Mouse (Mus musculus): ENCODE data around the gene Usp49. TPM values are rescaled to one million over a fixed set of nuclear protein-coding genes. Genes with fewer than 3 reads are reported as not detected.

Gene Usp49
- total and polyA plus RNA-seq, 2 experiments, result 2.1 to 2.2 TPM

DNA sequence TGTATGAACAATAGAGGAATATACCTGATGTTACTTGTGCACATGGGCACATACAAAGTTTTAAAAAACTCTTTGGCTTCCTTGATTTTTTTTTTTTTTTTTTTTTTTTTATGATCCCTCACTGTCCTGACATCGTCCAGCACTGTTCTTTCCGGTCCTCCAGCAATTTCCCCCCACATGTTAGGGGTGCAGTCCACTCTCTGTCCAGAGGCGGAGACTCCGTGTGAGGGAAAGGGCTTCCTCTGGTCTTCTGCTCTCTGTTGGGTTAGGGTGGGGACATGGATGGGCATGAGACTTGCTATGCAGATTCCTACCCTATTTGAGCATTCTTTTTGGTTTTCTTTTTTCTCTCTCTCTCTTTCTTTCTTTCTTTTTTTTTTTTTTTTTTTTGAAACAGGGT is 27.4 kb downstream of the Usp49 start:
- no peak for DNase-seq (ENCODE audit: extremely low read depth, low read depth, low spot score)
- TF ChIP-seq POLR2A (IDR thresholded peaks at IDR 0.05; ENCODE audit: extremely low read depth, insufficient read depth, low read length) (no peak), CTCF (IDR thresholded peaks at IDR 0.05; ENCODE audit: low read depth, low read length) (no peak)
- WGBS, result 82% methylated on average over 4 of the region's 4 CpGs

DNA sequence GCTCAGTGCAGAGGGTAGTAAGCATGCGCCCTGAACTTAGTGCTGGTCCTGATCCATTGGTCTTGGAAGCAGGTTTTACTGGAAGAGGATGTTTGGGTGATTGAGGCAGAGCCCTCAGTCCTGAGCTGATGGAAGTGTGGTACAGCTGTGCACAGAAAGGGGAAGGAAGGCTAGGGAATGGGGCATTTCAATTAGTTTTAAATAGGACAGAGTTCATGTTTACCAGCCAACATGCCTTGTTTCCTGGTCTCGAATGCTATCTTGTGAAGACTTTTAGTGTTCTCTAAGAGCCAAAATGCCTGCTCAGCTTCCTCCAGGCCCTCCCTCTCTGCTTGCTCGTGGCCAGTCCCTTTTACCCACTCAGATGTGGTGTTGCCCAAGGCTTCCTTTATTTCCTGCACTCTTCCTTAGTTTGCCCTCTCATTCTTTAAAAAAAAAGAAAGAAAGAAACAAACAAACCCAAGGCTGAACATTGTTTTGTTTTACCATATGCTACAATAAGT is 28.3 kb downstream of the Usp49 start:
- DNase-seq (ENCODE audit: extremely low read depth, low read depth, low spot score), result no peak
- Histone ChIP-seq H3K27me3 (ENCODE audit: control insufficient read depth, insufficient read depth, low read length) (no peaks in the 10 kb centered on the region), H3K4me3 (ENCODE audit: insufficient read depth, low read depth, low read length) (no peak overlapping the region), H3K27ac (replicated peaks; ENCODE audit: insufficient read depth, low read depth, low read length) (no peak overlapping the region), H3K9ac (ENCODE audit: low read depth, low read length) (no peak overlapping the region), H3K4me1 (ENCODE audit: control insufficient read depth, insufficient read depth, low read length) (no peaks in the 10 kb centered on the region), H3K79me2 (ENCODE audit: control insufficient read depth, insufficient read depth, low read length) (no peaks in the 10 kb centered on the region), H3K36me3 (ENCODE audit: control insufficient read depth, insufficient read depth, low read length) (no peaks in the 10 kb centered on the region)
- WGBS, result 63% methylated on average over 3 of the region's 3 CpGs
- TF ChIP-seq CTCF (IDR thresholded peaks at IDR 0.05; ENCODE audit: low read depth, low read length), result no peak
- TF ChIP-seq POLR2A (IDR thresholded peaks at IDR 0.05; ENCODE audit: extremely low read depth, insufficient read depth, low read length), result no peak

More for the DNA sequence above, 27.4 kb downstream of the Usp49 start:
- no peak overlapping the region for H3K9ac ChIP-seq (ENCODE audit: low read depth, low read length)
- H3K27ac ChIP-seq (replicated peaks; ENCODE audit: insufficient read depth, low read depth, low read length), result no peak overlapping the region
- H3K79me2 ChIP-seq (ENCODE audit: control insufficient read depth, insufficient read depth, low read length), result no peaks in the 10 kb centered on the region
- H3K4me3 ChIP-seq (ENCODE audit: insufficient read depth, low read depth, low read length), result no peak overlapping the region
- H3K27me3 ChIP-seq (ENCODE audit: control insufficient read depth, insufficient read depth, low read length), result no peaks in the 10 kb centered on the region
- H3K36me3 ChIP-seq (ENCODE audit: control insufficient read depth, insufficient read depth, low read length), result no peaks in the 10 kb centered on the region
- H3K4me1 ChIP-seq (ENCODE audit: control insufficient read depth, insufficient read depth, low read length), result no peaks in the 10 kb centered on the region

DNA sequence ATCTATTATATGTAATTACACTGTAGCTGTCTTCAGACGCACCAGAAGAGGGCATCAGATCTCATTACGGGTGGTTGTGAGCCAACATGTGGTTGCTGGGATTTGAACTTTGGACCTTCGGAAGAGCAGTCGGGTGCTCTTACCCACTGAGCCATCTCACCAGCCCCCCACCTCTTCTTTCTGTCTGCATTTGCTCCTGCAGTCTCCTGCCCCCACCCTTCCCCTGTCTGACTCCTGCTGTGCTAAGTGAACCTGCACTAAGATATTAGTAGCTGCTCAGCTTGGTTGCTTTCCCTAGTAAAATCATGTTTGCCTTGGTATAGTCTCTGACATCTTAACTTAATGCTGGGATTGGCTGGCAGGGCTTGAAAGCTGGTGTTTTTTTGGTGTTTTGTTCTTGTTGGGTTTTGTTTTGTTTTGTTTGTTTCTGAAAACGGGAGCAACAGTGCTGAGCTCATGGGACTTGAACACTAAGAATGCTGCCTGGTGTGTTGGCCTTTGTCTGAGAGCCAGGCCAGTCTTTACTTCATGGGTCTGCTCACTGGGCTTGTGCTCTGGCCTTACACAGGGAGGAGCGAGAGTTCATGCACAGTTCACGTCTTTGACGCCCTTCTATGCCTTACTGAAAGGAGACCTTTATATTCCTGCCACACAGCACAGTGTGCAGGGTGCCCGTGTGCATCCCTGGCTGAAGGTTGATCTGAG is 32.7 kb downstream of the Usp49 start:
- H3K4me3 ChIP-seq (ENCODE audit: insufficient read depth, low read depth, low read length), result no peak overlapping the region
- WGBS, result 84% methylated on average over 9 of the region's 9 CpGs
- H3K9ac ChIP-seq (ENCODE audit: low read depth, low read length), result no peak overlapping the region
- no peaks in the 10 kb centered on the region for H3K4me1 ChIP-seq (ENCODE audit: control insufficient read depth, insufficient read depth, low read length)
- H3K79me2 ChIP-seq (ENCODE audit: control insufficient read depth, insufficient read depth, low read length), result no peaks in the 10 kb centered on the region
- no peaks in the 10 kb centered on the region for H3K36me3 ChIP-seq (ENCODE audit: control insufficient read depth, insufficient read depth, low read length)
- DNase-seq (ENCODE audit: extremely low read depth, low read depth, low spot score), result no peak
- TF ChIP-seq CTCF (IDR thresholded peaks at IDR 0.05; ENCODE audit: low read depth, low read length), result no peak
- TF ChIP-seq POLR2A (IDR thresholded peaks at IDR 0.05; ENCODE audit: extremely low read depth, insufficient read depth, low read length), result no peak
- no peak overlapping the region for H3K27ac ChIP-seq (replicated peaks; ENCODE audit: insufficient read depth, low read depth, low read length)
- H3K27me3 ChIP-seq (ENCODE audit: control insufficient read depth, insufficient read depth, low read length), result no peaks in the 10 kb centered on the region

DNA sequence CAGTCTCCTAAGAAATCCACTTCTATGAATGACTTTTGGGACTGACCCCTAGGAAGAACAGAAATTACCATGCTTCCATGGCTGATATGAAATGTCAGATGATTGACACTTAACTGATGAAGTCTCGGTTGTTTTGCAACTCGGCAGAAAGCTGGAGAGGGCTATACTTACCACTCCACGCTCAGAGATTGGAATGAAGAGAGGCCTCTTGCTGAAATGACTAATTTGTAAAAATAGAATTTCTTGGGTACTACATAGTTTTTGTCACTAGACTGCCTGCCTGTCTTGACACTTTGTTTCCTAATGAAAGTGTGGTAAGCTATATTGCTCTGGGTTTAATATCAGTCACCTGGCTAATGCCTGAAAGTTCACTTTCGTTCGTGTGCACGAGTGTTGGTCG is 34.0 kb downstream of the Usp49 start:
- no peak overlapping the region for H3K4me3 ChIP-seq (ENCODE audit: insufficient read depth, low read depth, low read length)
- H3K9ac ChIP-seq (ENCODE audit: low read depth, low read length), result no peak overlapping the region

DNA sequence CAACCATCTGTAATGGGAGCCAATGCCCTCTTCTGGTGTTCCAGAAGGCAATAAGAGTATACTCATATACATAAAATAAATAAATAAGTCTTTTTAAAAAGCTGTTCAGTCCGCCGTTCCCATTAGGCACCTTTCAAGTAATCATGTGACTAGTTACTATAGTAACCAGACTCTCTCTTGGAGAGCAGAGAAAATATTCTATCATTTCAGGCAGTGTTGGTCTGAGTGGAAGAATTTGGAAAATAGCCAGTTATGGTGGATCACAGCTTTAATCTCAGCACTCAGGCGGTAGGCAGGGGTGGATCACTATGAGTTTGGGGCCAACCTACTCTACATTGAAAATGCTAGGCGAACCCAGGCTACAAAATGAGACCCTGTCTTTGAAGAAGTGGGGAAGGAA is 38.7 kb downstream of the Usp49 start:
- H3K27me3 ChIP-seq (ENCODE audit: control insufficient read depth, insufficient read depth, low read length), result no peaks in the 10 kb centered on the region
- no peak for TF ChIP-seq POLR2A (IDR thresholded peaks at IDR 0.05; ENCODE audit: extremely low read depth, insufficient read depth, low read length)
- TF ChIP-seq CTCF (IDR thresholded peaks at IDR 0.05; ENCODE audit: low read depth, low read length), result no peak
- no peak for DNase-seq (ENCODE audit: extremely low read depth, low read depth, low spot score)
- H3K4me1 ChIP-seq (ENCODE audit: control insufficient read depth, insufficient read depth, low read length), result peaks cover 3% of the 10 kb centered on the region; the same call in 1 of the 2 replicates
- no peak overlapping the region for H3K9ac ChIP-seq (ENCODE audit: low read depth, low read length)
- 86% methylated on average over 4 of the region's 4 CpGs for WGBS
- H3K4me3 ChIP-seq (ENCODE audit: insufficient read depth, low read depth, low read length), result no peak overlapping the region
- no peaks in the 10 kb centered on the region for H3K36me3 ChIP-seq (ENCODE audit: control insufficient read depth, insufficient read depth, low read length)
- H3K27ac ChIP-seq (replicated peaks; ENCODE audit: insufficient read depth, low read depth, low read length), result no peak overlapping the region
- no peaks in the 10 kb centered on the region for H3K79me2 ChIP-seq (ENCODE audit: control insufficient read depth, insufficient read depth, low read length)

More for the DNA sequence above, 34.0 kb downstream of the Usp49 start:
- 42% methylated on average over 7 of the region's 7 CpGs for WGBS
- no peak for TF ChIP-seq POLR2A (IDR thresholded peaks at IDR 0.05; ENCODE audit: extremely low read depth, insufficient read depth, low read length)
- TF ChIP-seq CTCF (IDR thresholded peaks at IDR 0.05; ENCODE audit: low read depth, low read length), result no peak
- H3K36me3 ChIP-seq (ENCODE audit: control insufficient read depth, insufficient read depth, low read length), result no peaks in the 10 kb centered on the region
- DNase-seq (ENCODE audit: extremely low read depth, low read depth, low spot score), result no peak
- no peaks in the 10 kb centered on the region for H3K4me1 ChIP-seq (ENCODE audit: control insufficient read depth, insufficient read depth, low read length)
- no peaks in the 10 kb centered on the region for H3K79me2 ChIP-seq (ENCODE audit: control insufficient read depth, insufficient read depth, low read length)
- H3K27ac ChIP-seq (replicated peaks; ENCODE audit: insufficient read depth, low read depth, low read length), result no peak overlapping the region
- no peaks in the 10 kb centered on the region for H3K27me3 ChIP-seq (ENCODE audit: control insufficient read depth, insufficient read depth, low read length)

DNA sequence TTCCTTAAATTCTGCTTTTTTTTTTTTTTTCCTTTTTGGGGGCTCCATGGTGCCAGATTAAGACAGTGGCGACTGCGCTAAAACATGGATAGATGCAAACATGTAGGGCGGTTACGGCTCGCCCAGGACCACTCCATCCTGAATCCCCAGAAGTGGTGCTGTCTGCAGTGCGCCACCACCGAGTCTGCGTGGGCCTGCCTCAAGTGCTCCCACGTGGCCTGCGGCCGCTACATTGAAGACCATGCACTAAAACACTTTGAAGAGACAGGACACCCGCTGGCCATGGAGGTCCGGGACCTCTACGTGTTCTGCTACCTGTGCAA is 41.5 kb downstream of the Usp49 start:
- H3K9ac ChIP-seq (ENCODE audit: low read depth, low read length), result no peak overlapping the region
- no peaks in the 10 kb centered on the region for H3K27me3 ChIP-seq (ENCODE audit: control insufficient read depth, insufficient read depth, low read length)
- peaks cover 3% of the 10 kb centered on the region; the same call in 1 of the 2 replicates for H3K4me1 ChIP-seq (ENCODE audit: control insufficient read depth, insufficient read depth, low read length)
- no peaks in the 10 kb centered on the region for H3K36me3 ChIP-seq (ENCODE audit: control insufficient read depth, insufficient read depth, low read length)
- no peak for TF ChIP-seq POLR2A (IDR thresholded peaks at IDR 0.05; ENCODE audit: extremely low read depth, insufficient read depth, low read length)
- no peak for TF ChIP-seq CTCF (IDR thresholded peaks at IDR 0.05; ENCODE audit: low read depth, low read length)
- DNase-seq (ENCODE audit: extremely low read depth, low read depth, low spot score), result no peak
- H3K4me3 ChIP-seq (ENCODE audit: insufficient read depth, low read depth, low read length), result peak overlapping the region; percentile 26; the same call in 1 of the 2 replicates
- 64% methylated on average over 14 of the region's 14 CpGs for WGBS
- H3K79me2 ChIP-seq (ENCODE audit: control insufficient read depth, insufficient read depth, low read length), result no peaks in the 10 kb centered on the region
- no peak overlapping the region for H3K27ac ChIP-seq (replicated peaks; ENCODE audit: insufficient read depth, low read depth, low read length)
